Mouse (Mus musculus) neural tube, embryonic 14.5 days (tissue): ENCODE measurements around the gene Yipf3. TPM values are rescaled to one million over a fixed set of nuclear protein-coding genes. Genes with fewer than 3 reads are reported as not detected.

Experiments
- ATAC-seq: fragments of 200-750 bp; cut with Nextera tagmentation; 2 replicates; pipeline ENCODE4 v1.8.0; 2017; ENCODE audit warnings: low read depth, mild to moderate bottlenecking, moderate TSS enrichment, moderate library complexity
- H3K27ac ChIP-seq: fragments of 300-500 bp; sonication (generic); 2 replicates; pipeline ENCODE4 v1.5.1; 2014; ENCODE audit warnings: low read depth, mild to moderate bottlenecking, control low read depth, low read length, moderate library complexity, mixed read lengths
- H3K27me3 ChIP-seq: fragments of 300-500 bp; sonication (generic); 2 replicates; pipeline ENCODE4 v1.6.1; 2014; ENCODE audit warnings: low read length; ENCODE audit not compliant: control insufficient read depth, insufficient read depth
- H3K36me3 ChIP-seq: fragments of 300-500 bp; sonication (generic); 2 replicates; pipeline ENCODE4 v1.6.1; 2014; ENCODE audit warnings: low read length, mixed read lengths; ENCODE audit not compliant: control insufficient read depth, insufficient read depth
- H3K4me1 ChIP-seq: fragments of 300-500 bp; sonication (generic); 2 replicates; pipeline ENCODE4 v1.6.1; 2014; ENCODE audit warnings: low read length; ENCODE audit not compliant: control insufficient read depth, insufficient read depth
- H3K4me2 ChIP-seq: fragments of 300-500 bp; sonication (generic); 2 replicates; pipeline ENCODE4 v1.6.1; 2014; ENCODE audit warnings: mild to moderate bottlenecking, low read depth, low read length, control low read depth
- H3K4me3 ChIP-seq: fragments of 300-500 bp; sonication (generic); 2 replicates; pipeline ENCODE4 v1.5.1; 2014; ENCODE audit warnings: low read depth, low read length, control low read depth, mixed read lengths
- H3K9ac ChIP-seq: fragments of 300-500 bp; sonication (generic); replicated peaks from 2 replicates; pipeline ENCODE4 v1.6.1; 2014; ENCODE audit warnings: low read depth, mild to moderate bottlenecking, control low read depth, low read length, mixed read lengths
- H3K9me3 ChIP-seq: fragments of 300-500 bp; sonication (generic); 2 replicates; pipeline ENCODE4 v1.6.1; 2016; ENCODE audit warnings: low read length; ENCODE audit not compliant: control insufficient read depth
- WGBS: fragments of 180-500 bp; shearing (Covaris S2); extraction: QIAGEN DNeasy Blood & Tissue Kit; methylation state at CpG from one replicate; pipeline ENCODE4 v1.1.7; 2014; 5-methylcytosine and 5-hydroxymethylcytosine counted together
- polyA plus RNA-seq: library from polyadenylated mRNA; unstranded; fragments of >200 nt; fragmentation: Nextera tagmentation; extraction: Ambion mirVana; gene quantifications from 2 replicates; pipeline ENCODE4 v1.2.1, GENCODE M21; 2014

Yipf3 gene
- polyA plus RNA-seq, 1 experiment from 2014 or later = 91.5 TPM

GRCm38 (mm10) chr17:46273803-46274236 lies 25.9 kb downstream of the Yipf3 start:
- no peak overlapping the region for H3K9ac ChIP-seq
- H3K27me3 ChIP-seq = no peaks in the 10 kb centered on the region
- WGBS = 68% methylated on average over 1 of the region's 1 CpGs
- H3K9me3 ChIP-seq = no peaks in the 10 kb centered on the region
- H3K27ac ChIP-seq = no peak overlapping the region
- ATAC-seq = no peak
- peaks cover 13% of the 10 kb centered on the region; the same call in 1 of the 2 replicates for H3K36me3 ChIP-seq
- H3K4me2 ChIP-seq = no peak overlapping the region
- no peaks in the 10 kb centered on the region for H3K4me1 ChIP-seq
- H3K4me3 ChIP-seq = no peak overlapping the region

GRCm38 (mm10) chr17:46274465-46274864 lies 26.6 kb downstream of the Yipf3 start:
- no peak for ATAC-seq
- no peak overlapping the region for H3K4me3 ChIP-seq
- H3K9ac ChIP-seq = no peak overlapping the region
- H3K27ac ChIP-seq = no peak overlapping the region
- peaks cover 13% of the 10 kb centered on the region; the same call in 1 of the 2 replicates for H3K36me3 ChIP-seq
- no peak overlapping the region for H3K4me2 ChIP-seq
- WGBS = 86% methylated on average over 6 of the region's 6 CpGs
- no peaks in the 10 kb centered on the region for H3K9me3 ChIP-seq
- H3K27me3 ChIP-seq = no peaks in the 10 kb centered on the region
- no peaks in the 10 kb centered on the region for H3K4me1 ChIP-seq

- H3K27ac ChIP-seq = no peak overlapping the region
- H3K27me3 ChIP-seq = no peaks in the 10 kb centered on the region
- no peak for ATAC-seq
- H3K9ac ChIP-seq = no peak overlapping the region
- no peaks in the 10 kb centered on the region for H3K4me1 ChIP-seq
- no peak overlapping the region for H3K4me2 ChIP-seq
- H3K36me3 ChIP-seq = peaks cover 9% of the 10 kb centered on the region; the same call in 1 of the 2 replicates
- H3K4me3 ChIP-seq = no peak overlapping the region
- H3K9me3 ChIP-seq = no peaks in the 10 kb centered on the region
- 90% methylated on average over 6 of the region's 6 CpGs for WGBS
Measured at GRCm38 (mm10) chr17:46275034-46275433, 27.2 kb downstream of the Yipf3 start.

- H3K4me3 ChIP-seq = no peak overlapping the region
- 91% methylated on average over 10 of the region's 10 CpGs for WGBS
- no peak overlapping the region for H3K4me2 ChIP-seq
- no peaks in the 10 kb centered on the region for H3K9me3 ChIP-seq
- H3K36me3 ChIP-seq = peaks cover 8% of the 10 kb centered on the region; the same call in 1 of the 2 replicates
- no peaks in the 10 kb centered on the region for H3K27me3 ChIP-seq
- H3K4me1 ChIP-seq = no peaks in the 10 kb centered on the region
- no peak overlapping the region for H3K27ac ChIP-seq
- no peak overlapping the region for H3K9ac ChIP-seq
- no peak for ATAC-seq
Measured at GRCm38 (mm10) chr17:46275506-46275905, 27.6 kb downstream of the Yipf3 start.

GRCm38 (mm10) chr17:46277586-46277985 lies 29.7 kb downstream of the Yipf3 start:
- H3K4me1 ChIP-seq = peaks cover 4% of the 10 kb centered on the region; the same call in 1 of the 2 replicates
- H3K9me3 ChIP-seq = no peaks in the 10 kb centered on the region
- H3K9ac ChIP-seq = no peak overlapping the region
- no peak overlapping the region for H3K27ac ChIP-seq
- H3K27me3 ChIP-seq = no peaks in the 10 kb centered on the region
- 84% methylated on average over 4 of the region's 4 CpGs for WGBS
- no peak for ATAC-seq
- H3K4me3 ChIP-seq = no peak overlapping the region
- no peaks in the 10 kb centered on the region for H3K36me3 ChIP-seq
- no peak overlapping the region for H3K4me2 ChIP-seq

- H3K4me2 ChIP-seq = no peak overlapping the region
- H3K4me1 ChIP-seq = peaks cover 4% of the 10 kb centered on the region; the same call in 1 of the 2 replicates
- H3K27me3 ChIP-seq = no peaks in the 10 kb centered on the region
- no peak overlapping the region for H3K27ac ChIP-seq
- H3K36me3 ChIP-seq = no peaks in the 10 kb centered on the region
- 95% methylated on average over 12 of the region's 12 CpGs for WGBS
- no peak overlapping the region for H3K9ac ChIP-seq
- H3K4me3 ChIP-seq = no peak overlapping the region
- no peak for ATAC-seq
- no peaks in the 10 kb centered on the region for H3K9me3 ChIP-seq
Measured at GRCm38 (mm10) chr17:46278011-46278765, 30.3 kb downstream of the Yipf3 start.

- ATAC-seq = peak; percentile 99
Measured at GRCm38 (mm10) chr17:46282483-46283123, 34.7 kb downstream of the Yipf3 start, which contains the start of gene Tjap1. Gene Tjap1 (minus strand): TSS chr17:46283026.

GRCm38 (mm10) chr17:46283140-46283539 lies 35.3 kb downstream of the Yipf3 start:
- H3K27ac ChIP-seq = peak overlapping the region; percentile 44; the same call in 1 of the 2 replicates

More at GRCm38 (mm10) chr17:46282483-46283123, 34.7 kb downstream of the Yipf3 start, which contains the start of gene Tjap1:
- H3K9ac ChIP-seq = peak within 1 kb of the TSS; percentile 65
- peak within 1 kb of the TSS; percentile 59 for H3K4me3 ChIP-seq
- H3K4me1 ChIP-seq = peaks cover 4% of the 10 kb centered on the region; the same call in 1 of the 2 replicates
- no peaks in the 10 kb centered on the region for H3K36me3 ChIP-seq
- WGBS = under 1% methylated on average over 37 of the region's 37 CpGs
- no peaks in the 10 kb centered on the region for H3K9me3 ChIP-seq
- H3K4me2 ChIP-seq = peak within 1 kb of the TSS; percentile 97
- H3K27me3 ChIP-seq = no peaks in the 10 kb centered on the region
- peak within 1 kb of the TSS; percentile 44; the same call in 1 of the 2 replicates for H3K27ac ChIP-seq

GRCm38 (mm10) chr17:46283911-46284310 lies 36.0 kb downstream of the Yipf3 start:
- Histone ChIP-seq H3K4me3 (no peak overlapping the region), H3K9ac (no peak overlapping the region), H3K9me3 (no peaks in the 10 kb centered on the region), H3K36me3 (no peaks in the 10 kb centered on the region), H3K27ac (no peak overlapping the region), H3K27me3 (no peaks in the 10 kb centered on the region), H3K4me2 (no peak overlapping the region), H3K4me1 (peaks cover 4% of the 10 kb centered on the region; the same call in 1 of the 2 replicates)
- no peak for ATAC-seq
- 89% methylated on average over 8 of the region's 8 CpGs for WGBS

More at GRCm38 (mm10) chr17:46283140-46283539, 35.3 kb downstream of the Yipf3 start:
- no peaks in the 10 kb centered on the region for H3K9me3 ChIP-seq
- no peaks in the 10 kb centered on the region for H3K36me3 ChIP-seq
- no peaks in the 10 kb centered on the region for H3K27me3 ChIP-seq
- ATAC-seq = peak; percentile 65
- 20% methylated on average over 9 of the region's 9 CpGs for WGBS
- H3K4me1 ChIP-seq = peaks cover 4% of the 10 kb centered on the region; the same call in 1 of the 2 replicates
- H3K4me3 ChIP-seq = peak overlapping the region; percentile 59
- H3K4me2 ChIP-seq = peak overlapping the region; percentile 97
- peak overlapping the region; percentile 65 for H3K9ac ChIP-seq
